Mouse (Mus musculus): ENCODE results near the gene Olfr447. TPM values are rescaled to one million over a fixed set of nuclear protein-coding genes. Genes with fewer than 3 reads are reported as not detected.

Olfr447 gene
- not detected in 2 replicates for polyA plus RNA-seq (2012; rRNA removed)

DNA sequence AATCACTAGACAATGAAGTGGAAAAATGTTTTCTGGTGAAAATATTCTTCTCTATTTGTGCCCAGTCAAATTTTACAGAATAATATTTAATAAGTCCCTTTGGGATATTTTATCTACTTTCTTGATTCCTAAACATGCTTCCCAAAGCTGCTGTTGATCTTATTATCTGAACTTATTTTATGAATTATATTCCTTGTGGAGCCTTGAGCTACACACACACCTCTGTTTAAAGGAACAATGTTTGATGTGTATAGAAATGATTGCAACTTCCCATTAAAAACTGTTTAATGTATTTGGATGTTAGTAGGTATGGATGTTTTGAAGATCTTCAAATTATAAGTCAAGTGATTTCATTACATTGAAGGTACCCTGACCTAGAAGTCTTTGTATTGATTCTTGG, at the start of gene Olfr447:
Gene Olfr447 (plus strand): TSS at position 301 of the 400 bp plus-strand sequence.
- no peak for DNase-seq (ENCODE audit: low read depth)

DNA sequence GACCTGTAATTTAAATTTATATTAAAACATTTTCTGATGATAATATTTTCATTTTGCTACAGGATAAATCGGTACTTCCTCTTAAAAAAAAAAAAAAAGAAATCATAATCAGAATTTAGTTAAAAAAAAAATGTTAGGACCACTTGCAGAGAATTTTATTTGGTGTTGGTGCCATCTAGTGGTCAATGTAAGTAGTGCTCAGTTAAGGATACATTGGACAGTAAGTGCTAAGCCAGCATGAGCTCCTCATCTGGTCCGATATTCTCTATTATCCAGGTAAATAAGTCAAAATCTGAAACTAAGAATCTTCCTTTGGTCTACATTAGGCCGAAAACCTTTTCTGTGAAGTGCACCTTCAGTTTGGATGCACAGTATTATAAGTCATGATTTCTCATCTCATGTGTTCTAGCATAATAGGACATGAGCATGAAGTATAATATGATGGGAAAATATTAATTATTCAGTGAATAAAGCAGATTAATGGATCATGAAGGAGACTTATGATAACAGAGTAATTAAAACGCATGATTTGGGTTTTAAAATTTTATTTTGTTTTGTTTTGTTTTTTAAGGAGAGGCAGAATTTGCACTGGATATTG, 48.4 kb upstream of the Olfr447 start:
- peak; percentile 2 for DNase-seq (ENCODE audit: low read depth)

GRCm38 (mm10) chr6:42869695-42870094, 39.0 kb upstream of the Olfr447 start:
- no peak for DNase-seq (ENCODE audit: low read depth)

DNA sequence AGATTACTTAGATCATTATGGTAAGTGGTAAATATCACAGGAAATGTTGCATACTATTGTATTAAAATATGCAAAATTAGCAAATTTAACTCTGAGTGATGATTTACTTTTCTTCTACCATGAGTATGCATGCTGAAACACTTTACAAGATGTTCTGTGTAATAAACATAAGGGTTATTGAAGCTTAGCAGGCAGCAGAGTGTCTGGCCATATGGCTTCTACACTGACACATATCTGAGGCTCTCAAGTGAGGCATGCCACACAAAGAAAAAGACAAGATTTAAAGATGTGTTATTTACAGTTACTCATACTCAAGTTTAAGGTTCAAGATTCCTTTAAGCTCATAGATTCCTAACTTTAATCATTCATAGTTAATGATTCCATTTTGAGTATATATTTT, 32.4 kb upstream of the Olfr447 start:
- DNase-seq (ENCODE audit: low read depth): no peak

GRCm38 (mm10) chr6:42890141-42890540, 18.5 kb upstream of the Olfr447 start, which contains the start of gene Olfr448:
Gene Olfr448, plus strand, starts transcription at chr6:42890441.
- no peak for DNase-seq (ENCODE audit: low read depth)

- no peak for DNase-seq (ENCODE audit: low read depth)
These were observed 8.3 kb upstream of the Olfr447 start for GRCm38 (mm10) chr6:42900345-42900744.

DNA sequence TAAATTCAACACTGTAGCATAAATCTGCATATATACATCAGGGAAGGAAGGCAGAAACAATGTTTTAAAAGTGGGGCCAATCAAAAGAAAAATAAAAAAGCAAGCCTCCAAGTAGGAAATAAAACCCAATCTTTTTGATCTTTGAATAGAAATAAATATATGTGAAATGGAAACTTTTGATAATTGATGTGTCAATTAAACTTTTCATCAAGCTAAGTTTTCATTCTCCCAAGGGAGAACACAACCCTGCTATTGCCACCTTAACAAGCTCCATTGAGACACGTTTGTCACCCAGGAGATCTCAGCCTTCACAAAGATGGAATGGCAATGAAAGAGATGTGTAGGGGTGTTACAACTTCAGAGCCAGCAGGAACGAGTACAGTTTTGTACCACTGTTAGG, 12.4 kb downstream of the Olfr447 start, which contains the start of gene Olfr446:
Gene Olfr446 (plus strand): TSS at position 301 of the 400 bp plus-strand sequence.
- DNase-seq (ENCODE audit: low read depth): no peak

DNA sequence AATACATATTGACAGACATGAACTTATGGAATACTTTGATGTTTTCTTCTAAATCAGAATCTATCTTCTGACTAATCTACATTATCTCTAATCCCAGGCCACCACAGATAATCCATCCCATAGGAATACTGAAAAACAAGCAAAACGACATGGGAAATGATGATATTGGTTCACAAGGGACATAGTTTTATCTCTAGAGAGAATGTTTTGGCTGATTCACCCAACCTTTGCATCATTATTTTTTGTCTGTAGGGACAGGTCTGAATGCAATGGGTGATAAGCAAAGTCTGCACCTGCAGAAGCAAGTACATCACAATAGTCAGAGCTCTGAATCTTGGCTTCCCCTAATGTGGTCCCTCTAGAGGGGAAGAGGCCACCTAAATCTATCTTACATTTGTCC, 40.1 kb downstream of the Olfr447 start, which contains the start of gene Olfr444:
Gene Olfr444 (plus strand): TSS at position 301 of the 400 bp plus-strand sequence.
- no peak for DNase-seq (ENCODE audit: low read depth)

Other genes starting within 250 kb of the Olfr447 start
- 38.8 and 50.3 TPM in 2 replicates for gene Tcaf1, start 198.8 kb upstream of the Olfr447 start, polyA plus RNA-seq (2012; rRNA removed)
- not detected in 2 replicates for gene Olfr453, start 169.5 kb upstream of the Olfr447 start, polyA plus RNA-seq (2012; rRNA removed)
- not detected in 2 replicates for gene Olfr38, start 152.5 kb upstream of the Olfr447 start, polyA plus RNA-seq (2012; rRNA removed)
- gene Olfr452, start 123.8 kb upstream of the Olfr447 start, polyA plus RNA-seq (2012; rRNA removed): not detected in 2 replicates
- not detected in 2 replicates for gene Olfr450, start 96.9 kb upstream of the Olfr447 start, polyA plus RNA-seq (2012; rRNA removed)
- not detected in 2 replicates for gene Olfr449, start 74.5 kb upstream of the Olfr447 start, polyA plus RNA-seq (2012; rRNA removed)
- not detected in 2 replicates for gene Olfr448, start 18.4 kb upstream of the Olfr447 start, polyA plus RNA-seq (2012; rRNA removed)
- not detected in 2 replicates for gene Olfr446, start 12.5 kb downstream of the Olfr447 start, polyA plus RNA-seq (2012; rRNA removed)
- not detected in 2 replicates for gene Olfr444, start 40.2 kb downstream of the Olfr447 start, polyA plus RNA-seq (2012; rRNA removed)
- gene Olfr441, start 197.5 kb downstream of the Olfr447 start, polyA plus RNA-seq (2012; rRNA removed): not detected in 2 replicates
- not detected in 2 replicates for gene Olfr237-ps1, start 237.7 kb downstream of the Olfr447 start, polyA plus RNA-seq (2012; rRNA removed)